Mouse (Mus musculus) megakaryocyte, embryonic 14.5 days (primary cell): ENCODE results near the gene Deup1.

Experiments
- FLI1 ChIP-seq: IDR thresholded peaks from 2 replicates; pipeline ENCODE4 v1.6.1; 2012; ENCODE audit warnings: low read length, inconsistent platforms, mixed read lengths
- GATA1 ChIP-seq: IDR thresholded peaks from 3 replicates; pipeline ENCODE4 v1.6.1; 2012; ENCODE audit warnings: mixed read lengths, low read length, inconsistent platforms, borderline replicate concordance

DNA sequence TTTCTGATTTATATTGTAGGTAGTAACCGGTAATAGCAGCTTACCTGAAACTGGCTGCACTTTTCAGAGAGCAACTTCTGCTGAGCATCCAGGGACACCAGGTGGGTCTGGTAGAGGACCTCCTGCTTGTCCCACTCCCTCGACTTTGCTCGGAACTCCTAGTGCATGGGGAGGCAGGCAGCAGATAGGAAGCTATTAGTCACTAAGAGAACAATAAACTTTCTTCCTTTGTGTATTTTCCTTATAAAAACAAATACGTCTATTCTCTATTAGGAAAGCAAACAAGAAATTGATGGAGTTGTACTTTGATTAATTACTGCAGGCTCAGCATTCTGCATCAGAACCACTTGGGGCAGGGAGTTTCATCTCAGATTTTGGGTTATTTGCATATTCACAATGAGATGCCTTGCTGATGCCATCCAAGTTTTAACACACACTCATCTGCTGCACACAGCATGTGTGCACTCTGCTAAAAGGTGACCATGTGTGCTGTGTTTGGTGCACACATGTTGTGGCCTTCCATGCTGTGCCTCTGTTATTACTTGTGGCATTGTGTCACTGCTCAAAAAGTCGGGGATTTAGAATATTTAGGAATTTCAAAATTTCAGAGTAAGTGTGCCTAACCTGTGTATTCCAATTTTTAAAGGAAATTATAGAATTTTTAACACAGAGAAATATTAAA is 26.7 kb downstream of the Deup1 start:
- no peak for TF ChIP-seq GATA1
- no peak for TF ChIP-seq FLI1
